Mouse (Mus musculus): ENCODE results near the gene Tsacc.
"Not testable (repeated sequence)": the region's sequence is repeated elsewhere in the genome, so short reads cannot be mapped to it uniquely, and the experiment has no call there.

Tsacc gene

GRCm38 (mm10) chr3:88284815-88285564 lies 11.8 kb downstream of the Tsacc start:
- DNase-seq (ENCODE audit: low spot score in 2 of 2), result not testable (repeated sequence)

DNA sequence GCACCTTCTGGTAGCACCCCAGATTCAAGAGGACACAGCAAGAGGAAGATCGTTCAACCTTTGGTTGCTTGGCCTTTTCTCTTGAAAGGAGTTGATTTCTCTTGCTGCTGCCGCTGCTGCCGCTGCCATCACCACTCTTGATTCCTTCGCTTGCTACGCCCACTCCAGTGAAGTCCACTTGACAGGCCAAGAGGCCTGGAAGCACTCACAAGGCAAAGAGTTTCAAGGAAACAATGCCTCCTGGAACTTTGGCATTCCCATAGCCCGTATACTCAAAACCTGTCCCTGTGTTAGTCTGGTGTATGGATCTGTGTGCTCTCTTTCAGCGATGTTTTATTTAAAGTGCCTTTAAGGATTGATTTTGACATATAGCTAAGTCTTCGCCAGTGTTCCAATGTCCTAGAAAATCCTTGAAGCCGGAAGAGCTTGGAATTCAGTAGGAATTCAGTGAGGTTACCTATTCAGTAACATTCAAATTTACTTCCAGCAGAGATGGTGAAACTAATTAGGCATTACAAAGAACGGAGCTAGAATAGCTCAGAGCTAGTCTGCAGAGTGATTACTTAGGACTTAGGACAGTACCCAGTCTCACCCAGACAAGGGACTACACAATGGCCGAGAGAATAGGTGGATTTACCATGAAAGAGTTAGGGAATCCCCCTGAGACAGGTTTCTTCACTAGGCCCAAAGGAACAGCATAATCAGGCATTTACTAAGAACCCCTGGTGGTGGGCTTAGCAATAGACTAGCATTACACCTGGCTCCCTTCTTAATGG lies 15.5 kb downstream of the Tsacc start:
- DNase-seq (ENCODE audit: low spot score in 2 of 2), result not testable (repeated sequence)

DNA sequence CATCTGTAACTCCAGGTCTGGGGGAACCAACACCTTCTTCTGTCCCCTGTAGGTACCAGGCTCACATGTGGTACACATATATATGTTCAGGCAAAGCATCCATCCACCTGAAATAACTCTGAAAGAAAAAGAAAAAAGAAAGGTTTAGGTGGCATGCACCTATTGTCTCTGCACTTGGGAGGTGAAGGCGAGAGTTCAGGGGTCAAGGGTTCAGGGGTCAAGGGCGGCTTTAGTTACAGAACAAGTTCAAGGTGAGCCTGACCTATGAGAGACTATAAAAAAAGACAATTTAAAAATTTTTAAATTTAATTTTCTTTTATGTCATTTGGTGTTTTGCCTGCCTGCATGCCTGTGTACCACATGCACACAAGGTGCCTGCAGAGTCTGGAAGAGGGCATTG lies 16.8 kb downstream of the Tsacc start:
- no peak for DNase-seq (ENCODE audit: low spot score in 2 of 2)

- DNase-seq (ENCODE audit: low spot score in 2 of 2), result no peak
Observed at GRCm38 (mm10) chr3:88276529-88277143, 20.2 kb downstream of the Tsacc start.

DNA sequence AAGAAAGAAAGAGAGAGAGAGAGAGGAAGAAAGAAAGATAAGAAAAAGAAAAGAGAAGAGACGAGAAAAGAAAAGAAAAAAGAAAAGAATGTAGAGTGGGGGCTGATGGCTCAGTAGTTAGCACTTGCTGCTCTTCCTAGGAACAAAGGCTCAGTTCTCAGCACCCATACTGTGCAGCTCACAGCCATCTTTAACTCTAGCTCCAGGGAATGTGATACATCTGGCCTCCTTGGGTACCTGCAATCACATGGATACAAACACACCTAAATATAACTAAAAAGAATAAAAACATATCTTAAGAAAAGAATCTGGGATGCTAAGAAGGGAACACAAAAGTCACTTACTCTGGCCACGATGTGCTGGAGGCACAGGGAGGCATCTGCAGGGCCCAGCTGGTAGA lies 20.7 kb downstream of the Tsacc start:
- no peak for DNase-seq (ENCODE audit: low spot score in 2 of 2)

GRCm38 (mm10) chr3:88274002-88274401 lies 22.8 kb downstream of the Tsacc start:
- DNase-seq (ENCODE audit: low spot score in 2 of 2), result no peak

- DNase-seq (ENCODE audit: low spot score in 2 of 2), result no peak
Observed at GRCm38 (mm10) chr3:88271859-88272258, 24.9 kb downstream of the Tsacc start.

- DNase-seq (ENCODE audit: low spot score in 2 of 2), result not testable (repeated sequence)
Observed at GRCm38 (mm10) chr3:88271298-88271697, 25.5 kb downstream of the Tsacc start.

GRCm38 (mm10) chr3:88268991-88269390 lies 27.8 kb downstream of the Tsacc start:
- DNase-seq (ENCODE audit: low spot score in 2 of 2), result no peak

- DNase-seq (ENCODE audit: low spot score in 2 of 2), result not testable (repeated sequence)
Observed at GRCm38 (mm10) chr3:88268014-88268413, 28.8 kb downstream of the Tsacc start.

DNA sequence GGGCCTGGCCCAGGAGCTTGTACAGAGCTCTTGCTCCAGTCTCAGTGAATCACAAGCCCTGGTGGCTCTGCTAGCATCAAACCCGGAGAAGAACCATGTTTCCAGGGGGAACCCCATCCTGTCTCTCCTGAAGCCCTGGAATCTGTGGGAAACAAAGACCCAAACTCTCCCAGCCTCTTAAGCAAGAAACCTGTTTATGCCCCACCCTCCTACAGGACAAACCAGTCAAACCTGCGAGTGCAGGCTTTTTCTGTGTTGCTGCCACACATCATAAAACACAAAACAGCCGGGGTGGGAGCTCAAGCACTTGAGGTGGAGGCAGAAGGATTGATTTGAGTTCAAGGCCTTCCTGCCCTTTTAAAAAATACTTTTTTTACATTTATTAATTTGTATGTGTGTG lies 34.5 kb downstream of the Tsacc start:
- no peak for DNase-seq (ENCODE audit: low spot score in 2 of 2)

DNA sequence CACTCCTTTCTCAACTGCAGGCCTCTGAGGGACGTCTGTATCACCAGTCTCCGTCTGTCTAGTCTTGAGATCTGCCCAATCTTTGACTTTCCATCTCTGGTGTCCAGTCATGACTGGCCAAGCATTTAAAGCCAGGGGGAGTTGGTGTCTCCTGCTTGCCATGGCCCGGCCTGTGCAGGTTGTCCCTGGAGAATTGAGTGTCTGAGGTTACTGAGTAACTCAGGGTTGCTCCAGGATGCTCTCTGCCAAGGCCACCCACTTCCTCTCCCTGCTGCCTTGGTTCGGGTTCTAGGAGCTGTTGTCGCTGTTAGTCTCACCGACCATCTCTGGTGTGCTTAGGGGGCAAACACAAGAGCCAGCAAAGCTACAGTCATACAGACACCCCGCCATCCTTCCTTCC lies 40.4 kb downstream of the Tsacc start:
- DNase-seq (ENCODE audit: low spot score in 2 of 2), result no peak

DNA sequence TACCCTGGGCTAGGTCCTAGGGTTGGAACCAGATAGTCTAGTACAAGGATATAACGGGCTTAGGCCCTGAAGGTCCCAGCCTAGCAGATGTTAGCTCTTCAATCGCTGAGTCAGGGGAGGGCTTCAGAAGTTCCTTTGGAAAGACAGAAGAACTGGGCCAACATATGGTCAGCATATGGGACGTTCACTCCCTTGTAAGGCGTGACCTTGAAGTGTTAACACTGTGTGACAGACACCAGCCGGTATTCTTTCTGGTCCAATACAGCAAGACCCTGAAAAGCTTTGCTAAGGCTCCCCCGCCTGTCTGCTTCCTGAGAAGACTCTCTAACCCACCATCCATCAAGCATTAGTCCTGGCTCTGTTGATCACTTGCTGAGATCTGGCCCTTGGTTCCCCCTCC lies 40.8 kb downstream of the Tsacc start:
- DNase-seq (ENCODE audit: low spot score in 2 of 2), result no peak

GRCm38 (mm10) chr3:88254268-88254926 lies 42.4 kb downstream of the Tsacc start, which contains the start of gene Rhbg:
Gene Rhbg (minus strand): TSS chr3:88254709.
- no peak for DNase-seq (ENCODE audit: low spot score in 2 of 2)

- no peak for DNase-seq (ENCODE audit: low spot score in 2 of 2)
Observed at GRCm38 (mm10) chr3:88252739-88253138, 44.1 kb downstream of the Tsacc start.

GRCm38 (mm10) chr3:88248406-88248805 lies 48.4 kb downstream of the Tsacc start:
- DNase-seq (ENCODE audit: low spot score in 2 of 2), result no peak

- no peak for DNase-seq (ENCODE audit: low spot score in 2 of 2)
Observed at GRCm38 (mm10) chr3:88247666-88248065, 49.1 kb downstream of the Tsacc start.

GRCm38 (mm10) chr3:88245811-88246210 lies 51.0 kb downstream of the Tsacc start:
- no peak for DNase-seq (ENCODE audit: low spot score in 2 of 2)

DNA sequence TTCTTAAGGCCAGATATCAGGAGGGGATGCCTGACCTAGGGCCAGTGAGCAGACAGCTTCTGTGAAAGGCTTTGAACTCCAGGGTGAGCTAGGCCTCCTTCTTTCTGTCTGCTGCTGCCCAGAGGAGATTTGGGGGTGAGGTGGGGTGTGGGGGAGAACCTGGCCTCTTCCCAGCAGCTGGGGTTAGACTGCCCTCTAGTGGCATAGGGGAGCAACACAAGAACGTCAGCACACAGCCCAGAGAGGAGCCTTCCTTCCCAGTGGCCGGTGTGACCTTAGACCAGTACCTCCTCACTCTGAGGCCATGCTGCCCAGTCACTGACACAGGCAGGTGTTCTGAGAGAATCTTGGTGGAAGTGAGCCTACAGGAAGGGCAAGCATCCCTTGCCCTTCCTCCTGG lies 52.7 kb downstream of the Tsacc start:
- DNase-seq (ENCODE audit: low spot score in 2 of 2), result no peak

- no peak for DNase-seq (ENCODE audit: low spot score in 2 of 2)
Observed at GRCm38 (mm10) chr3:88242531-88242930, 54.3 kb downstream of the Tsacc start.

GRCm38 (mm10) chr3:88241045-88241786 lies 55.6 kb downstream of the Tsacc start:
- DNase-seq (ENCODE audit: low spot score in 2 of 2), result no peak

Measured in right cerebral cortex, postnatal 36 days (tissue).